Mouse (Mus musculus): ENCODE results near the gene Ift81.
A peak's percentile ranks its signal among the peaks of the same experiment; 100 is the strongest.

Gene Ift81

DNA sequence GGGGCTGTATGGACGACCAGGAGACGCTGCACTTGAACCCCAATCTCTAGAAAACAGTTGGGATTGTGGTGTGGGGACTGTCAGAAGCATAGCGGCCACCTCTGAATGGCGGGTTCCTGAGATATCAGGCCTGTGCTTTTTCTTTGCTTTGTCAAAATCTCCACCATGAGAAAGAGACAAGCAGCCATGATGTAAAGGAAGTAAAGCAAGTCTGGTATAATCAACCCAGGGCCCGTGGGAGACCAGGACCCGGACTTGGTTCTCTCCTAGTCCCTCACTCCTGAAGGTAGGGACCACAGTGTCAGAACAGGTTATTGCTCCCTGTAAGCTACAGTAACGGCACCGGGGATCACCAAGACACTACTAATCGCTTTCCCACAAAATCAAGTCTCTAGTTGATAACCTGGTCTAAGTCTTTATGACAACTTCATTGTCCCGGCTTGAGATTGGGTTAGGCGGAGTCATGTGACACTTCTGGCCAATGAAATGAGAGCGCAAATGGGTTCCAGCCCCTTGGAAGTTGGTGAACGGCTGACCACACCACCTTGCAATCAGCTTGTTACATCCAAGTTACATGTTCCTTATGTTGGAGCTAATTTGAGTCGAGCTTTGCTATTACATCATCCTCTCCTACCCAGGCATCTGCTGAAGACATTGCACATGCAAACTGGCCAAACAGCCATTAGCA, 11.4 kb upstream of the Ift81 start:
- DNase-seq (ENCODE audit: low spot score in 2 of 2), result no peak

GRCm38 (mm10) chr5:122624952-122625479, 10.7 kb upstream of the Ift81 start:
- DNase-seq (ENCODE audit: low spot score in 2 of 2), result no peak

DNA sequence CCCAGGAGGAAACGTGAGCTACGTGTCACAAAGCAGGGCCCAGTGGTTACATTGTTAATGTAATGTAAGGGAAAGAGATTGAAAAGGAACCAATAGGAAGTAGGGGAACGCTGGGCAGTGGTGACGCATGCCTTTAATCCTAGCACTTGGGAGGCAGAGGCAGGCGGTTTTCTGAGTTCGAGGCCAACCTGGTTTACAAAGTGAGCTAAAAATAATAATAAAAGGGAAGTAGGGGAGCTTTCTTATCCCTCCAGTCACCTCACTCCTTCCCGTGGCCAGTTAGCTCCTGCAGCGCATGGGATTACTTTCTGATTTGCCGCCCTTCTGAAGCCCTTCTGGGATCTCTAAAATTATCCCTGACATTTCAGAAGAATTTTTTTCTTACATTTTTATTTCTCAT, 9.5 kb upstream of the Ift81 start:
- DNase-seq (ENCODE audit: low spot score in 2 of 2), result no peak

GRCm38 (mm10) chr5:122622526-122622925, 8.2 kb upstream of the Ift81 start:
- DNase-seq (ENCODE audit: low spot score in 2 of 2), result no peak

DNA sequence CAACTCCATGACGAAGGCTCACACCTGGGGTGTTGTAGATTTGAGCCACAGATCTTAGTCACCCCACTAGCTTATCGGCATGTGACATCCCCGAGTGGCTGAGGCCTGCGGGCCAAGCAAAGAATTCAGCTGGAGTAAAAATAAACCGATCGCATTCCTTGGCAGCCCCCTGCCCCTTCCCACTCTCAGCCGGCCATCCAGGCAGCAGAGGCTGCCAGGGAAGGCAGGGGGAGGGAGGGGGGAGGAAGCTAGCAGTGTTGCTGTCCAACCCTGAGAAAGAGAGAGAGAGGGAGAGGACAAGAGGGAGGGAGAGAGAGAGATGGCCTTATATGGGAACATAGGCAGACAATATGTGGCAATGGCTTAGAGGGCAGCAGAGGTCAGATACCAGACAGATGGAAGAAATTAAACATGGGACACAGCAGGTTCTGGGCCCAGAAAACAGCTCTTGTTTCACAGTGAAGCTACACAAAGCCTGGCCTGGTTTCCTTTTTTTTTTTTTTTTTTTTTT, 7.1 kb upstream of the Ift81 start:
- peak in 1 of 2 experiments; percentile 49 for DNase-seq (ENCODE audit: low spot score in 2 of 2)

GRCm38 (mm10) chr5:122619686-122620296, 5.5 kb upstream of the Ift81 start:
- no peak for DNase-seq (ENCODE audit: low spot score in 2 of 2)

DNA sequence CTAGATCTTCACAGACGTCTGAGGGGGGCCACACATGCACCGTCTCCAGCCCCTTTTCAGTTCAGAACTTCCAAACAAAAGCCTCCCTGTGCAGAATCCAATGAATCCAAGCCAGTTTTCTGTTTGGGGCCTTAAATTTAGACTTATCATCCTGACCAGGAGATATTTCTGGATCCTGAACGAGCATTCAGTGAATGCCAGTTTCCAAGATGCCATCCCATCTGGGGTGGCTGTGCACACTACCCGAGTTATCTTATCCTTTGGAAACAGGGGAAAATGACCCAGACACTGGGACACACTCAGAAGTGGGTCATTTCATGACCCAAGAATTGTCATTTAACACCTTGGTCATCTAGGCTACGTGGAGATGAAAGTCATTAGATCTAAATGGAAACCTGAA, 3.4 kb upstream of the Ift81 start:
- DNase-seq (ENCODE audit: low spot score in 2 of 2), result no peak

GRCm38 (mm10) chr5:122611651-122612050, 2.7 kb downstream of the Ift81 start:
- no peak for DNase-seq (ENCODE audit: low spot score in 2 of 2)

DNA sequence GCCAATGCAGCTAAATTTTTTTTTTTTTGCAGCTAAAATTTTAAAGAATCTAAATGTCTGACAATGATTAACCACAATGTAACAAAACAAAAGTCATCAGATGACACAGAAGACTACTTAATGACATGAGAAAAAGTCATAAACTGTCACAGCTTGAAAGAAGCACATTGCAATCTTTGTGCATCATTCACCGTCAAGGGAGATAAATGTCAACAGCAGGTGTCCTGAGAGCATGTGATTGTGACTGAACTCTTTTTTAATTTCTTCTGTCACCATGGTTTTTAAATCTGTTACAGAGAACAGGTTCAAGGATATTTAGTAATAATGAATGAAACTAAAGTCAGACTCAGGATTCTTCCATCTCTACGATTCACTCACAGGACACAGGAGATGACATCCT, 9.4 kb downstream of the Ift81 start:
- no peak for DNase-seq (ENCODE audit: low spot score in 2 of 2)

DNA sequence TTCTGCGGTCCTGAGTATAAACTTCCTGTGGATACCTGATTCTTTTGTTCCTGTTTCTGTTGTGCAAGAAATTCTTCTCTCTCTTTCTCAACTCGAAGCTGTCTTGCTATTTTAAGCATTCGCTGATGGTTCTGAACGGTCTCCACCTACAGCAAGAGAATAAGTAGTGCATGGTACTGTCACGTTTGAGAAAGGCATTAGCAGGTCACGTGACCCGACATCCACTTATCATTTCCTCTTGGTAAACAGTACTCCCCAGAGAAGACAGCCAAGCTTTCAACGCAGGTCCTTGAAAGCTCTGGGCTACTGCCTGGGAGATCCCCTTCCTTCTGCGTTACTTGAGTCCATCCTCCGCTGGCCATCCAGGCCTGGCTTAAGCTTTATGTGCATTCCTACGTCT, 12.1 kb downstream of the Ift81 start:
- no peak for DNase-seq (ENCODE audit: low spot score in 2 of 2)

DNA sequence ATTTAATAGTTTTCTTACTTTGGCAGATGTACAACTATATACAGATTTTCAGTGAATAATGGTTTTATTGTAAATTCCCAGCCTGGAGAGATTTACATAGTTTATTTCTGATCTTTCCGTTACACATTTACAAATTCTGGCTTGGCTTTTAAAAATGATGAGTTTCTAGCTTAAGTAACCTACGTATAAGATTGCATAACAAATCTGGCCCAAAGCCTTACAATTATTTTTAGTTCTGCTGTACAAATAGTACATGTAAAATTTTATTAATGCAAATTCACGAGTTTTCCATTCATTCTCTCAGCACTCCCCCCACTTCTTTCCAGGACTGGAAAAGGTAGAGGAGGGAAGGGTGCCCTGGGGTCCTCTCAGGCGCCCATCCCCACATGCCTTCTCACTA, 18.8 kb downstream of the Ift81 start:
- DNase-seq (ENCODE audit: low spot score in 2 of 2), result no peak

DNA sequence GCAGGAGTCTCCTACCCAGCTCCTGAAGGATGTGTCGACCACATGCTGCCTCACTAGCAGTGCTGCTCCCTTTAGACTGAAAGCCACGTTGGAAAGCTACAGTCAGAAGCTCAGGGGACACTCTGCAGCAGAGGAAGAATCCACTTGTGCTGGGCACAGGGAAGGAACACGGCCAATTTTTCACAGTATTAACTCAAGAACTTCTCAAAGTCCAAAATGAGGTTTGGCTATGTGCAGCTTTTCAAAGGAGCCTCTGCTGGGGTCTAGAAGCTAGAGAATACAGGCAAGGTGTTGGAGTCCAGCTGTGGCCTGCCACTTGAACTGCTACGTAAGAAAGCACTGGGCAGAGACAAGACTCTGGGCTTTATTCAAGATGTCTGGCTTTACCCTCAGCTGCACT, 24.4 kb downstream of the Ift81 start:
- DNase-seq (ENCODE audit: low spot score in 2 of 2), result no peak

DNA sequence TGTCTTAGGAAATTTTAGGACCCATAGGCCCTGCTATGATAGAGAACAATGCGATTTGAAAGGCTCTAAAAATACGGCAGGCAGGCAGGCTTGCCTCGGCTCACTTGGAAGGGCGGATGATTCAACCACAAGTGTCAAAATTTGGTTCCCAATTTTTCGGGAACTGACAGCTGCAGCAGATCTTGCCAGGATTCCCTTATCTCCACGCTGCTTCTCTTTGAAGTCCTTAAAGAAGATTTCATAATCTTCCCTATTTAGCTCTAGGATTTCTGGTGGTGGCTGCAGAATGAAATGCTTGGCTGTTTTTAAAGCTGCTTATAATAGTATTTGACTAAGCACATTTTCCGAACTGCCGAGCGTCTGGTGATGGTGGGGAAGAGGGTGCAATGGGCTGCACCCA, 28.8 kb downstream of the Ift81 start:
- peak in 1 of 2 experiments; percentile 15 for DNase-seq (ENCODE audit: low spot score in 2 of 2)

- DNase-seq (ENCODE audit: low spot score in 2 of 2), result no peak
Observed at GRCm38 (mm10) chr5:122584093-122584492, 30.2 kb downstream of the Ift81 start.

- no peak for DNase-seq (ENCODE audit: low spot score in 2 of 2)
Observed at GRCm38 (mm10) chr5:122576683-122577329, 37.5 kb downstream of the Ift81 start.

GRCm38 (mm10) chr5:122572001-122572400, 42.3 kb downstream of the Ift81 start:
- DNase-seq (ENCODE audit: low spot score in 2 of 2), result no peak

GRCm38 (mm10) chr5:122566626-122567025, 47.7 kb downstream of the Ift81 start:
- peak; percentile 43 to 56 for DNase-seq (ENCODE audit: low spot score in 2 of 2)

DNA sequence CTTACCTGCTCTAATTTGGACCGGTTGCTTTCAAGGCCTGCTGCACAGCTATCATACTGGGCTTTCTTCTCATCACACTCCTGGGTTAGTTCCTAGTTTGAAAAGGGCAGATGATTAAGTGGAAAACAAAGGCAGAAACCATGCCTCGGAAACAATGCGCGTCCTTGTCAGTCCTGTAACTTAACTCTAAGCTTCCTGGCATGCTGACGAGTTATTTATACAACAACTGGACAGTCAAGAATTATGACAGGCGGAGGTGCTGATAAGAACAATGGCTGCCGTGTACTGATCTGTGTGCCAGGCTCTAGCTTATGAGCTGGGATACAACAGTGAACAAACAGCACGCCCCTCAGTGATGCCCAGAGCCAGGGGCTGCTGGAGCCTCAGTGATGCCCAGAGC, 53.7 kb downstream of the Ift81 start:
- DNase-seq (ENCODE audit: low spot score in 2 of 2), result no peak

- DNase-seq (ENCODE audit: low spot score in 2 of 2), result no peak
Observed at GRCm38 (mm10) chr5:122558127-122558526, 56.2 kb downstream of the Ift81 start.

GRCm38 (mm10) chr5:122555107-122555506, 59.2 kb downstream of the Ift81 start:
- no peak for DNase-seq (ENCODE audit: low spot score in 2 of 2)

GRCm38 (mm10) chr5:122552638-122553037, 61.7 kb downstream of the Ift81 start:
- no peak for DNase-seq (ENCODE audit: low spot score in 2 of 2)

DNA sequence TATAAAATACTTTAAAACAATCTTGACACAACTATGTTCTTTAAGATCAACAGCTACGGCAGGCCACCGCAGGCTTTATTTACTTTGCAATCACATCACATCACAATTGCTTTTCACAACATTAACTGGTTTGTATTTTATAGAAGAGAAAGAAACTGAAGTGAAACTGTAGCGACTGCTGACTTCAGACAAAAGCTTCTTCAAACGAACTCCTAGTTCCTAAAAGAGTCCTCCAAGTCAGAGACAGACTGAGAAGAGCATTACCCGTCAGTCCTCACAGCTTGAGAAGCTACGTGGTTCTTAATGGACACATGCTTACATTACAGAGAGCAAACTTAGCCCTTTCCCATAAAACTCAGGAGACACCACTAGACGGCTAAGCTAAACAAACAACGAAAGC, 63.9 kb downstream of the Ift81 start:
- DNase-seq (ENCODE audit: low spot score in 2 of 2), result no peak

DNA sequence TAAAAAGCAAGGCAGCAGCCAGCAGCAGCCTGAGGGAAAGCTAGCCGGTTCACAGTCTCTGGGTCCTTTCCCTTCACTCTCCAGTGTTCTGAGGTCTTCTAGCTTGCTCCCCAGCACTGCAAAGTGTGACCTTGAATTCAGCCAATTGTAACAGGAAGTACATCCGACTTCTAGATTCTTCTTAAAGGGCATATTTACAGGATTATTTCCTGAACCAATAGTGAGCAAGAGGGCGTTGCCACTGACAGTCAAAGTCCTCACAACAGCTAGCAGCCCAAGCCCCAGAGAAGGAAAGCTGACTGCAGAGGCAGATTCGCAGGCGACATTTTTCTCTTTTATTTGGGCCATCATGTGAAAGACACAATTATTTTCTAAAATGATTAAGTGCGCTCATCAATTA, 65.6 kb downstream of the Ift81 start:
- no peak for DNase-seq (ENCODE audit: low spot score in 2 of 2)
